Mouse (Mus musculus) cerebellum, adult (tissue): ENCODE data around the gene Lhfpl2.

Source experiments
- ATAC-seq: cut with Nextera tagmentation; 2 replicates; pipeline ENCODE4 v1.9.2; 2017; ENCODE audit warnings: mild to moderate bottlenecking, moderate library complexity, mixed read lengths; ENCODE audit not compliant: insufficient number of reproducible peaks, low FRiP score, low TSS enrichment

Gene Lhfpl2

DNA sequence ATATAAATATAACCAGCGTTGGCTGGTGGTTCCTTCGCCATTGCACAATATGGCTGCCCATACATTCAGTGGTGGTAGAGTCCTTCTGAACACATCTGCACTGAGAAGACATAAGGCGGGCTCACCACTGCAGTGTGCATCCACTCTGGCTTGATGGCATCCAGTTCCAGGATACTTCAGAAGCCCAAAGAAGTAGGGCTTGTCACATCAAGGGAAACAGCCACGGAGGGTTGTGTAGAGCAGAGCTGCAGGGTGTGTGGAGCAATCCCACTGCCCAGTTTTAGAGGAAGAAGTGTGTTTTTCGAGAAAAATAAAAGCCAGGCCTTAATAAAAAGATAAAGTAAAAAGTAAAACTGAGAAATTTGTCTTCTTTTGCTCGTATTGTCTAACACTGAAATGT is 141.0 kb downstream of the Lhfpl2 start:
- no peak for ATAC-seq

- ATAC-seq: no peak
These were observed 142.2 kb downstream of the Lhfpl2 start for GRCm38 (mm10) chr13:94199829-94200228.

DNA sequence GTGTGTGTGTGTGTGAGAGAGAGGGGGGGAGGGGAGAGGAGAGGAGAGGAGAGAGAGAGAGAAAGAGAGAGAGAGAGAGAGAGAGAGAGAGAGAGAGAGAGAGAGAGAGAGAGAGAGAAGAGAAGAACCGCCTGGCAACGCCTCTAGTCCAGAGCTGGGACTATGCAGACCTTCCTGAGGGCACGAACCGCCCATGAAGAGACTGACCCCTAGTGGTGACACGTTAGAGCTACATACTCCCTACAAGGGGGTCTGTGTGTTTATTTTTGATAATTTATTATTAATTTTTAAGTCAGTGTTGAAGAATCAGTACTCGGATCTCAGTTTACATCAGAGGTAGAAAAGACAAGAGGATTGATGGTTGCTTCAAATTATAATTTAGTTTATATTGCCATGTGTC is 147.6 kb downstream of the Lhfpl2 start:
- ATAC-seq: peak; percentile 64; the same call in 1 of the 2 replicates

GRCm38 (mm10) chr13:94207973-94208372 is 150.4 kb downstream of the Lhfpl2 start:
- no peak for ATAC-seq

DNA sequence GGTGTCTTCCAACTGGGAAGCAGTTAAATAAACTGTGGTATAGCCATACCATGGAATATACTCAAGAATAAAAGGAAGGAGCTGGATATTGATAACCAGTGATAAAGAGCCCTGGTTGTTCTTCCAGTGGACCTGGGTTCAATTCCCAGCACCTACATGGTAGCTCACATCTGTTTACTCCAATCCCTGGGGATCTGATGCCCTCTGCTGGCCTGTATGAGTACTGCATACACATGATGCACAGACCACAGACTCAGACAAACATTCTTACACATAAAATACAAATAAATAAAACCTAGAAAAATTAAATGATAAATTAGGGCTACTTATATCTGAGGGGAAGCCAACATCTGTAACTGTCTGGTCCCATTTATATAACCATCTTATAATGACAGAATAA is 151.3 kb downstream of the Lhfpl2 start:
- no peak for ATAC-seq

DNA sequence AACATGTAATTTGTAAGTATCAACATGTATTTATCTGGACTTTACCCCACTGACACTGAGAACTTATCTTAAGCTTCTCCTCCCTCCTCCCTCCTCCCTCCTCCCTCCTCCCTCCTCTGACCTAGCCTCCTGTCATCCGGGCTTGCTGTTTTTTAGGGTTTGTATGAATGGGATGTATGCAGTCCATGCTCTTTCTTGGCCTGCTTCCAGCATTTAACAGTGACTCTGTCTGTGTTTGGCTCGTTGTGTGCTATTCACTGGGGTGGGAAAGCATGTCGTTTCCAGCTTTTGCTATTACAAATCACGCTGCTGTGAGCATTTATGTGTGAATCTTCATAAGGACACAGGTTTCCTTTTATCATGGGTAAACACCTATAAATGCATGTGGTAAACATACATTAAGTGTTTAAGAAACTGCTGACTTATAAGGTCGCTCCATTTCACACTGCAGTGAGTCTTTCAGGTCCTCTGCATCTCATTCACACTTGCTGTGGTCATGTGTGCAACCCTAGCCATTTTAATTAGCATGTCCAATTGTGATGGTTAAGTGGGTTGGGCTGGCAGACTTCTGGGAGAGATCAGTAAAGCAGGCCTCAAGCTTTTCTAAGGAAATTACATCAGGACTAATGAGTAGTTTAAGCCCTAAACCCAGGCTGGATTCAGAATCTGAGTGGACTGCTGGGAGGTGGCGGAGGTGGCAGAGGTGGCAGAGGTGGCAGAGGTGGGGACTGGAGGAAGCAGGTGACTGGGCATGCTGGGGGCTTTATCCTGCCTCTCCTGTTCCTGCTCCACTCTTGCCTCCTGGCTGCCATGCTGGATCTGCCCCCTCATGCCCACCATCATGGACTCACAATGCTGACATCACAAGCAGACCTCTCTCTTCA is 153.9 kb downstream of the Lhfpl2 start:
- no peak for ATAC-seq

GRCm38 (mm10) chr13:94212179-94212578 is 154.6 kb downstream of the Lhfpl2 start:
- ATAC-seq: no peak

DNA sequence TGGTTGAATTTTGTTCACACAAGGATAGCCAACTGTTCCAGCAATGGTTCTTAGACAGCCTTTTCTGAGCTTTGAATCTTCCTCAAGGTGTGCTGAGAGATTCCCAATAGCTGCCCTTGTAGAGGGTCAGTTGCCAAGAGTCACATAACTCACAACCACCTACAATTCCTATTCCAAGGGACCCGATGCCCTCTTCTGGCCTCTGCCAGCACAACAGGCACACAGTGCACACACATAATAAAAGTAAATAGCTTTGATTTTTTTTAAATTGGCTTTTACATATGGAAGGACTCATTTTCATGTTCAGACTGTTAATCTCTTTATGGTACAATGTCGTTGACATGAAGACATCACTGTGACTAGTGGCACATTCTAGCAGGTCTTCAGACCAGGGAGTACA is 155.1 kb downstream of the Lhfpl2 start:
- ATAC-seq: no peak

- ATAC-seq: no peak
These were observed 166.0 kb downstream of the Lhfpl2 start for GRCm38 (mm10) chr13:94223609-94224008.

DNA sequence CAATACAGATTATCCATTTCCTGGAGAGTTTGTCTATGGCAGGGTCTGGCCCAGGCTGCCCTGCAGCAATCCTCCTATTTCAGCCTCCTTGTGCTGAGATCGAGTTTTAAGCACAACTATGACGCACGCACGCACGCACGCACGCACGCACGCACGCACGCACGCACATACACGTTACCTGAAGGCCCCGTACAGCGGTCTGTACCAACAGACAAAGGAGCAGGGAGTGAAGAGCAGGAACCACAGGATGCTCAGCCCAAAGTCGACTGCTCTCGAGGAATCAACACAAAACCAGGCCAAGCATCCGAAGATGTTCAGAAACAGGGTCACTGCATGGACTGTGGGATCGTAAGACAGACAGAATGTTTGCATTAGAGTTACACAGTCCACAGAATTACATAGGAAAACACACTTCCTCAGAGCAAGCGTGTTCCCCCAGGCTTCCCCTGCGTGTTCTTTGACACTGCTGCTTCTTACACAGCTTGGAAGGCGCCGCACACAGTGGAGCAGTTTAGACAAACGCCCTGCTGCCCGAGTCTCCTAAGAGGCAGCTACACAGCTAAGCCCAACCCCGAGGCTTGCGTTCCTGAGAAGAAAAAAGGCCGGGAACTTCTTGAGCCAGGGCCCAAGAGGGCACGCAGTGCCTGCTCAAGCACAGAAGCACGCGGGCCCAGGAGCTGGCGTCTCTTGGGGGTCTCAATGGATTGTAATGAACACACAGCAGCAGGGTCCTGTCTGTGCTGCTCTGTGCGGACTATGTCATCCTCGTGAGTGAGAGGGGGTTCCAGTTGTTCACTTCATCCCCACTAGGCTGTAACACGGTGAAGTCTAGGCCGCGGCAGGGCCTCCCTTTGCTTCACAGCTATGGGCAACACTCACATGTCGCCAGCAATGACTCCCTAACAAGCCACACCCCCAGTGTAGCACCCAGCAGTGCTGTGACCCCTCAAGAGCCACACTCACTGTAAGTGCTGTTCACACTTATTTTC is 167.4 kb downstream of the Lhfpl2 start:
- ATAC-seq: no peak

DNA sequence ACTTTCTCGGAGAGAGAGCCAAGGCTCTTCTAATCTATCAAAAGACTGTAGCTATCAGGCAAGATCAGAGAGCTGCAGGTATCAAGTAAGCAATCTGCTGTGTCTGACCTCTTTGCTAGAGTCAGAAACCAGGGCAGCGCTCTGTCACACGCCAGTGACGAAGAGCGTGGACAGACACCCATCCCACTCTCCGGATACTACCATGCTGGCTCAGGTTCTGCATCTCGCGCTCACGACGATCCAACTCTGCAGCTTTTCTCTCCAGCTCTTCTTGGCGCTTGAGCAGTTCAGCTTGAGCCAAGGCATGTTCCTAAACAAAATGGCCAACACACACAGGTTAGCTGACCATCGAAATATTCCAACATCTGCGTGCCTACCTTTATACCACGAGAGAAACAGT is 174.3 kb downstream of the Lhfpl2 start:
- ATAC-seq: peak; percentile 41

DNA sequence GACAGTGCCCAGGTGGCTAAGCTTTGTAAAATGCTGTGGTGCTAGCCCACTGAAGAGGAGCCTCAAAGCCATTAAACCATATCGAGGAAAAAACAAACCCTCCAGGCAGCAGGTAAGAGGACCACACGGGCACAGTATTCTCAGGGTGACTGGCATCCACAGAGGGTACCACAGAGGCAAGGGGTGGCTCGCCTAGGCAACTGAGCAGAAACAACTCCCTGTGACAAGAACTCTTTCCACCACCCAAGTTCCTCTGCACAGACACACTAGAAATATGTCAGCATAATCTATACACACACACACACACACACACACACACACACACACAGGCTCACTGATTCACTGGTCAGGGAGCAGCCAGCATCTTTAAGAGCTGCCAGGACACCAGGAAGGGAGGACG is 181.9 kb downstream of the Lhfpl2 start:
- ATAC-seq: no peak

DNA sequence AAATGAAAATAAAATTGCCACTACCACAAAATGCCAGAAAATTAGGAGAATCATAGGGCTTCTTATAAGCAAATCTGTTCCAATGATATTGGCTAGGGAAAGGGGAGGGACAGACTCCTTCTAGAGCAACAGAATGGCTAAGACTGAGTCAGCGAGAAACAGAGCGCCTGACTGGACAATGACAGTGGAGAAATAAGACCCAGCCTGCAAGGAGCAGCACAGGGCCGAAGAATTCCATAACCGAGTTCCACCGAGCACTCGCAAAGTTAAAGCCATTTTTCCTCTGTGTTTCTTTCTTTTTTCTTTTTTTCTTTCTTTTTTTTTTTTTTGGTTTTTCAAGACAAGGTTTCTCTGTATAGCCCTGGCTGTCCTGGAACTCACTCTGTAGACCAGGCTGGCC is 182.5 kb downstream of the Lhfpl2 start:
- ATAC-seq: no peak

DNA sequence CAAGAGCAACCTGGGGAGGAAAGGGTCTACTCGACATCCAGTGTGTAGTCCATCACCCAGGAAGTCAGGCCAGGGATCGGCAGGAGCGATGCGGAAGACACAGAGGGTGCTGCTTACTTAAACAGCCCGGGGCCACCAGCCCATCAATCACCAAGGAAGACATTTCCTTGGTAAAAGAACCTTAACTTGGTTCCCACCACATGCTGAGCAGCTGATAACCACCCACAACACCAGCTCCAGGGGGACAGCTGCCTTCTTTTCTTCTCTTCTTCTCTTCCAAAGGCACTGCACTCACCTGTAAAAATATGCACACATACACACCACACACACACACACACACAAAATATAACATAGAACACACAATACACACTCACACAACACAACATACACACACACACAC is 183.3 kb downstream of the Lhfpl2 start:
- no peak for ATAC-seq

DNA sequence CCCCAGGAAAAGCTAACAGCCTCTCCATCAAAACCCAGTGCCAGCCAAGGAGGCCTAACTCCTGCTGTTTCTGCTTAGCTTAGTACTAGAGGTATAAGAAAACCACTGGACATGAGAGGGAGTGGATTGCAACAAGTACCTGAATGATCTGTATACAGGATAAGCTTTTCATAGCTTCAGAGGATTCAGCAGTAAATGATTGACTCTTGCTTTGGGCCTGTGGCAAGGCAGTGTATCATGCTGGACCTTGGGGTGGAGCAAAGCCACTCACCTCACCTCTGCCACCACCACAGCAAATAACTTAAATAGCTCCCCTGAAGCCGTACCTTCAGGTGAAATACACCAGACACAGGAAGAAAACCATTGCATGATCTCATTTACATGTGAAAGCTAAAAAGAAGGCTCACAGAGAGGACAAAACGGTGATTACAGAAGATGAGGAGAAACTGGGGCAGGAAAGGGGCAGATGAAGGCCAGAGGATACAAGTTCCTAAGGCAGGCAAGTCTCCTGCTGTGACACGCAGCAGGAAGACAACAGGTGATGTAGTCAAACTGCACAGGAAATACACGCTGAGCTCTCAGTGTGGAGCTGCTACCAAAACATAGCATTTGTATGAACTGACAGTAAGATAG is 184.4 kb downstream of the Lhfpl2 start:
- ATAC-seq: no peak

GRCm38 (mm10) chr13:94242897-94243296 is 185.3 kb downstream of the Lhfpl2 start:
- no peak for ATAC-seq
